Comparison of ENCODE assay signal across 13 mouse cellular contexts in genomic region chr14:39044290-39044689, GRCm38 (mm10).
"Had no signal": no experiment of that assay in that cellular context is flagged by ENCODE, and none has a peak within 500 bp of the region (broad histone marks: within the 10 kb centered on the region; RNA-seq: fewer than 3 reads in every experiment).

No protein-coding gene starts in this region.

- H3K9ac ChIP-seq: limb, embryonic 13.5 days; liver, embryonic 14.5 days; midbrain, embryonic 12.5 days; neural tube, embryonic 15.5 days had no signal

- H3K4me1 ChIP-seq: limb, embryonic 13.5 days; midbrain, embryonic 12.5 days had no signal

- H3K27me3 ChIP-seq: limb, embryonic 13.5 days; midbrain, embryonic 12.5 days; neural tube, embryonic 15.5 days had no signal

- H3K36me3 ChIP-seq: limb, embryonic 13.5 days; midbrain, embryonic 12.5 days; neural tube, embryonic 15.5 days had no signal

- H3K4me2 ChIP-seq: limb, embryonic 13.5 days; midbrain, embryonic 12.5 days; neural tube, embryonic 15.5 days had no signal

- H3K4me3 ChIP-seq: limb, embryonic 13.5 days; midbrain, embryonic 12.5 days; myocyte; neural tube, embryonic 15.5 days had no signal

- H3K27ac ChIP-seq: kidney, postnatal 0 days; limb, embryonic 13.5 days; liver, embryonic 14.5 days; midbrain, embryonic 12.5 days; neural tube, embryonic 15.5 days had no signal

- H3K9me3 ChIP-seq: limb, embryonic 13.5 days; midbrain, embryonic 12.5 days; neural tube, embryonic 15.5 days had no signal

- DNase-seq: kidney, adult 9 months; kidney, postnatal 36 days; lung, adult 18-20 months; right cerebral cortex, adult 18-20 months; right cerebral cortex, postnatal 25 days; thymus, adult 18-20 months; thymus, postnatal 14 days had no signal
